Mouse (Mus musculus) hindbrain, postnatal 0 days (tissue): ENCODE data around the gene Tpgs1. TPM values are rescaled to one million over a fixed set of nuclear protein-coding genes. Genes with fewer than 3 reads are reported as not detected.

Source experiments
- ATAC-seq: fragments of 200-750 bp; cut with Nextera tagmentation; 2 replicates; pipeline ENCODE4 v1.8.0; 2017; ENCODE audit warnings: mild to moderate bottlenecking, moderate TSS enrichment, moderate library complexity
- DNase-seq: peaks from one replicate; pipeline ENCODE4 v3.0.0-alpha.2; 2015; ENCODE audit warnings: low spot score
- H3K27ac ChIP-seq: fragments of 300-500 bp; sonication (generic); 2 replicates; pipeline ENCODE4 v1.5.1; 2014; ENCODE audit warnings: mild to moderate bottlenecking
- H3K27me3 ChIP-seq: fragments of 300-500 bp; sonication (generic); 2 replicates; pipeline ENCODE4 v1.6.1; 2014; ENCODE audit warnings: low read length, mixed read lengths; ENCODE audit not compliant: insufficient read depth
- H3K36me3 ChIP-seq: fragments of 300-500 bp; sonication (generic); 2 replicates; pipeline ENCODE4 v1.6.1; 2014; ENCODE audit warnings: low read length, mixed read lengths; ENCODE audit not compliant: insufficient read depth
- H3K4me1 ChIP-seq: fragments of 300-500 bp; sonication (generic); 2 replicates; pipeline ENCODE4 v1.6.1; 2014; ENCODE audit warnings: antibody characterized with exemption, low read length, mixed read lengths; ENCODE audit not compliant: insufficient read depth
- H3K4me2 ChIP-seq: fragments of 300-500 bp; sonication (generic); 2 replicates; pipeline ENCODE4 v1.6.1; 2014; ENCODE audit warnings: low read depth, mild to moderate bottlenecking, low read length, moderate library complexity, mixed read lengths
- H3K4me3 ChIP-seq: fragments of 300-500 bp; sonication (generic); 2 replicates; pipeline ENCODE4 v1.5.1; 2014; ENCODE audit warnings: low read length
- H3K9ac ChIP-seq: fragments of 300-500 bp; sonication (generic); replicated peaks from 2 replicates; pipeline ENCODE4 v1.6.1; 2014; ENCODE audit warnings: mild to moderate bottlenecking, low read length, moderate library complexity, mixed read lengths
- H3K9me3 ChIP-seq: fragments of 300-500 bp; sonication (generic); 2 replicates; pipeline ENCODE4 v1.6.1; 2016; ENCODE audit warnings: low read length, mixed read lengths
- CTCF ChIP-seq: IDR thresholded peaks from 2 replicates; pipeline ENCODE4 v1.5.1; 2016; ENCODE audit warnings: antibody characterized with exemption, control low read depth, low read depth
- WGBS: fragments of 180-500 bp; shearing (Covaris S2); extraction: QIAGEN DNeasy Blood & Tissue Kit; methylation state at CpG from one replicate; pipeline ENCODE4 v1.1.7; 2014; 5-methylcytosine and 5-hydroxymethylcytosine counted together
- polyA plus RNA-seq: library from polyadenylated mRNA; unstranded; fragments of >200 nt; fragmentation: Nextera tagmentation; extraction: Ambion mirVana; gene quantifications from 2 replicates; pipeline ENCODE4 v1.2.1, GENCODE M21; 2015
- total RNA-seq: library from RNA; depleted of rRNA; stranded (reverse); fragments of >200 nt; gene quantifications from 2 replicates; pipeline ENCODE4 v1.2.3, GENCODE M21; 2014

Gene Tpgs1
- total and polyA plus RNA-seq, 2 experiments from 2014 or later = 117 to 132 TPM

DNA sequence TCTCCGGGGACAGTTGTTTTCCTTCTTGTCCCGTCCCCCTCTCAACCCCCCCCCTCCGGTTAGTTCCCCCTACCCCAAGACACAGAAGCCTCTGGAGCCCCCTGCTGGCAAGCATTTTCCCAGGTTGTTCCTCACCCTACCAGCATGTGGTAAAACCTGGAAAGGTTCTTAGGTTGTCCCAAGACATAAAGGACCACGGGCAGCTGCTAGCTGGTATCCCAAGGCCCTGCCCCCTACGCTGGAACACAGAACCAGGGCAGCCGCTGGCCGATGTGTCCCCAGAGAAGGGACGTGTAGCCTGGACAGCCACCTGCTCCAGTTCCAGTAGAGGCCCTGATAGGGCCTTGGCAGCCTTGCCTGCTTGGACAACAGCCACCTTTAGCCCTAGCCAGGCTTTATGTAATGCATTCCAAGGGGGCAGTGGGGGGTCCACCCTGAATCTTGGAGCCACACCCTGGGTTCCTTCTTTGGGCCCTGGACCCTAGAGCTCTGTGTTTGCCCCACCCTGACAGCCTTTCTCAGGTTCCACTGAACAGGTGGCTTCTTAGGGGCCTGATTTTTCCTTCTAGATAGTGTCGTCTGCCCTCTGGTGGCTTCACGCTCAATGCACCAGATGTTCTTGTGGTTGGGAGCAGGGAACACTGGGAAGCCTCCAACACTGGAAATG, 13.9 kb downstream of the Tpgs1 start:
- Histone ChIP-seq H3K9me3 (no peaks in the 10 kb centered on the region), H3K9ac (peak overlapping the region; percentile 84), H3K27me3 (no peaks in the 10 kb centered on the region), H3K36me3 (peaks cover 37% of the 10 kb centered on the region), H3K4me3 (peak overlapping the region; percentile 73), H3K4me2 (peak overlapping the region; percentile 96), H3K27ac (peak overlapping the region; percentile 85), H3K4me1 (peaks cover 17% of the 10 kb centered on the region)
- DNase-seq (peak; percentile 70), ATAC-seq (no peak)
- TF ChIP-seq CTCF = peak; percentile 64
- 2% methylated on average over 10 of the region's 10 CpGs for WGBS

DNA sequence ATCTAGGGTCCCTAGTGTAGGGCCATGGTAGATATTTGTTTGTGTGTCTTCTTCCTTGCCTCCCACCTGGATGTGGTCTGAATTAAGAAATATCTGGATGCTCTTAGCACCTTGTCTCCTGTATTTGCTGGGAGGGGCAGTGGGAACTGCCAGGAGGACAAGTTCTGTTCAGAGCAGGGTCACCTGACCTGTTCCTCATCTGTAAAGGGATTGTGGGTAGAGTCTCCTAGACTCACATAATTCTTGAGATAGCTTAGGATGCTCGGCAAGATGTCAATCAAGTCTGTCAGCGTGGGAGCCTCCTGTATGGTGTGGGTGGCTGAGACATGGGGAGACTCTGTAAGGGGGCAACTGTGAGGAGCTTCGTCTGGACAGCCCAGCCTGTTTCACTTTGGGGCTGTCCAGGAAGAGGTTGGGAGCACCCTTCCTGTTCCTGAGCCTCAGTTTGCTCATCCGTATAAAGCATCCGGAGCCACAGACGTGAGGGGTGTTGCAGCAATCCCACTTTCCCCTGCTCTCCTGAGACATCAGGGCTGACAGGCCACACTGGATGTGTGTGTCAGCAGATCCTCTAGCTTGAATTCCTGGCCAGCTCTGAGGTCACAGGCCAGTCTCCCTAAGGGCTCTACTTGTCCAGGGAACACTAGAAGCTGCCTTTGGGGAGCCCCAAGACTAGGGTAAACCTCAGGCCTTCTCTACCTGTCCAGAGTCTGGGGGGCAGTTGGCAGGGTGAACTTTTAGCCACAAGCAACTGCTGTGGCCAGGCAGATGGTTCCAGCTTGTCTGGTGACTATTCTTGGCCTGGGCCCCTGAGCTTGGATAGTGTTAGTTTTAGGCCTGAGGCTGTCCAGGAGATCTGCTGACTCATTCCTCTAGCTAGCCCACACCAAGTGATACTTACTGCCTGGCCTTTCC, 14.8 kb downstream of the Tpgs1 start:
- H3K9ac ChIP-seq = peak overlapping the region; percentile 84; the same call in 1 of the 2 replicates
- H3K36me3 ChIP-seq = peaks cover 44% of the 10 kb centered on the region
- no peaks in the 10 kb centered on the region for H3K27me3 ChIP-seq
- H3K27ac ChIP-seq = no peak overlapping the region
- no peaks in the 10 kb centered on the region for H3K9me3 ChIP-seq
- DNase-seq = no peak
- peaks cover 17% of the 10 kb centered on the region for H3K4me1 ChIP-seq
- 88% methylated on average over 6 of the region's 6 CpGs for WGBS
- no peak for TF ChIP-seq CTCF
- ATAC-seq = no peak
- peak overlapping the region; percentile 96 for H3K4me2 ChIP-seq
- peak overlapping the region; percentile 73; the same call in 1 of the 2 replicates for H3K4me3 ChIP-seq

DNA sequence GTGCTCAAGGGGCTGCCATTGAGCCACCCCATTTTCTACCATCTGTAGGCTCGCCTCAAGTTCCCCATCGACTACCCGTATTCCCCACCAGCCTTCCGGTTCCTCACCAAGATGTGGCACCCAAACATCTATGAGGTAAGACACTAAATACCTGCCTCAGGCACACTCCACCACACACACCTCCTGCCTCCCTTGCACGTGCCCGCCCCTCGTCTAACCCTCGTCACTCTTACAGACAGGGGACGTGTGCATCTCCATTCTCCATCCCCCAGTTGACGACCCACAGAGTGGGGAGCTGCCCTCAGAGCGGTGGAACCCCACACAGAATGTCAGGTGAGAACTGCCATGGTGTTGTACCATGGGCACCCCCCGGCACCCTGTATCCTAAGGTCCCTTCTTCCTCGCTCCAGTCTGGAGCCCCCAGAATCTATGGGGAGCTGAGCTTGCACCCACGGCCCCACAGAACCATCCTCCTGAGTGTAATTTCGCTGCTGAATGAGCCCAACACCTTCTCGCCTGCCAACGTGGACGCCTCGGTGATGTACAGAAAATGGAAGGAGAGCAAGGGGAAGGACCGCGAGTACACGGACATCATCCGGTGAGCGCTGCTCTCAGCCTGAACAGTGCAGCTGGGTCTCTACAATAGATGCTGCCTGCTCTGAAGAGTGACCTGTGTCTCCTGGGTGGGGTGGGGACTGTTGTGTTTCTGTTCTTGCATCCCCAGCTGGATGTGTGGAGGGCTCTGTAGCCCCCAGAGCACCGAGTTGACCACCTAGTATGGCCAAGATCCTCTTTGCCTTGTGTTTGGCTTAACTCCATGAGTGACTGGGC, 15.8 kb downstream of the Tpgs1 start:
- H3K27me3 ChIP-seq = no peaks in the 10 kb centered on the region
- no peak overlapping the region for H3K27ac ChIP-seq
- H3K36me3 ChIP-seq = peaks cover 44% of the 10 kb centered on the region
- 94% methylated on average over 25 of the region's 25 CpGs for WGBS
- DNase-seq = no peak
- ATAC-seq = no peak
- H3K9ac ChIP-seq = no peak overlapping the region
- no peak overlapping the region for H3K4me2 ChIP-seq
- no peak overlapping the region for H3K4me3 ChIP-seq
- peaks cover 17% of the 10 kb centered on the region for H3K4me1 ChIP-seq
- no peak for TF ChIP-seq CTCF
- no peaks in the 10 kb centered on the region for H3K9me3 ChIP-seq

DNA sequence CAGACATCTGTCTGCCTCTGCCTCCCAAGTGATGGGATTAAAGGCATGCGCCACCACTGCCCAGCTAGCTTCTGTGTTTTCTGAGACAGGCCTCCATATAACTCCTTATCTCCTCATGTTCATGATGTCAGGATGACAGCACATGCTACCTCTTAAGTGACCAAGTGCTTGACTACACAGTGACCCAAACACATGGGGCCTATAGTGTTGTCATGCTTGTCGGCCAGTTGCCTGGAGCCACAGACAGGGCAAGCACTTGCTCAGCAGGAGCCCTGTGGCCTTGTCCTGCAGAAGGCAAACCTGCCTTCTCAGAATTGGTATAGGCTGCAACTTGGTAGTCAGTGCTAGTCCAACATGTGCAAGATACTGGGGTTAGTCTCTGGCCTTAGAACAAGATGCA, 17.1 kb downstream of the Tpgs1 start:
- H3K27me3 ChIP-seq = no peaks in the 10 kb centered on the region
- peaks cover 11% of the 10 kb centered on the region for H3K4me1 ChIP-seq
- no peak overlapping the region for H3K4me2 ChIP-seq
- no peaks in the 10 kb centered on the region for H3K9me3 ChIP-seq
- 88% methylated on average over 2 of the region's 2 CpGs for WGBS
- TF ChIP-seq CTCF = no peak
- peaks cover 44% of the 10 kb centered on the region for H3K36me3 ChIP-seq
- no peak for DNase-seq
- no peak overlapping the region for H3K4me3 ChIP-seq
- H3K27ac ChIP-seq = no peak overlapping the region
- no peak for ATAC-seq
- H3K9ac ChIP-seq = no peak overlapping the region

DNA sequence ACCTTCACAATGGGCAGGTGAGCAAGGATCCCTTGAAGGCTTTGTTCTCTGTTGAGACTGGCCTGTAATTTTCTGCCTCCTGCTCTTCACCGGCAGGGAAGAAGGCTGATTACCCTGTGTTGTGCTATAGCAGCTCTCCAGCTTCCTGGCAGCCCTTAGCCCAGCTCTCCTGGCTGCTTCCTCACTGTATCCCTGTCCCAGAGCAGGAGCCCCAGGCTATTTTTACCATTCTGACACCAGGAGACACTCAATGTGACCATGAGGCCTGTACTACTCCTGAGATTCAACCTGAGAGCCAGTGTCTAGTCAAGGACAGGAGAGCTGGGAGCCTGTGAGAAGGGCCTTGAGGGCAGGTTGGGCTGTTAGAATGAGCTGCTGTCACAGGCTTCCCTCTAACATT, 17.5 kb downstream of the Tpgs1 start:
- TF ChIP-seq CTCF = no peak
- Histone ChIP-seq H3K4me1 (peaks cover 10% of the 10 kb centered on the region), H3K4me3 (no peak overlapping the region), H3K27me3 (no peaks in the 10 kb centered on the region), H3K9ac (no peak overlapping the region), H3K4me2 (no peak overlapping the region), H3K27ac (no peak overlapping the region), H3K9me3 (no peaks in the 10 kb centered on the region), H3K36me3 (peaks cover 44% of the 10 kb centered on the region)
- DNase-seq = no peak
- 100% methylated on average over 1 of the region's 1 CpGs for WGBS
- ATAC-seq = no peak

DNA sequence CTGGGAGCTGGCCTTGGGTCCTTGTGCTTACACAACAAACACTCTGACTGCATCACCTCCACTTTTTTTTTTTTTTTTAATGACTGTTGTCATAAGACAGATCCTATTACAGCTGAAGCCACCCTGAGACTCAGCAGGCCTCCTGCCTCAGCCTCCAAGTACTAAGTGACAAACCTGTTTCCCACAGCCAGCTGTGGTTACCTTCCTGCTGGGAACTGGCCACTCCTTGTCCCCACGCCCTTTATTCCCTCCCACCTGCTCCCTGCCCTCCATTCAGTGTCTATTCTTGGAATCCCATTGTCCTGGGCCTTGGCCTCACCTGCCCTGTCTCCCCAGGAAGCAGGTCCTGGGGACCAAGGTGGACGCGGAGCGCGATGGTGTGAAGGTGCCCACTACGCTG, 18.3 kb downstream of the Tpgs1 start:
- Histone ChIP-seq H3K36me3 (peaks cover 44% of the 10 kb centered on the region), H3K4me2 (no peak overlapping the region), H3K4me3 (no peak overlapping the region), H3K27me3 (no peaks in the 10 kb centered on the region), H3K9me3 (no peaks in the 10 kb centered on the region), H3K4me1 (peaks cover 10% of the 10 kb centered on the region), H3K9ac (no peak overlapping the region), H3K27ac (no peak overlapping the region)
- no peak for ATAC-seq
- no peak for DNase-seq
- 96% methylated on average over 6 of the region's 6 CpGs for whole genome bisulfite sequencing
- TF ChIP-seq CTCF = no peak
